Mouse (Mus musculus): ENCODE measurements around the gene Palld. TPM values are rescaled to one million over a fixed set of nuclear protein-coding genes. Genes with fewer than 3 reads are reported as not detected.

Gene Palld
- polyA plus RNA-seq, 1 experiment from 2014 or later, result 17.3 TPM

GRCm38 (mm10) chr8:61745181-61745980, 157.1 kb downstream of the Palld start:
- 54% methylated on average over 10 of the region's 10 CpGs for WGBS
- H3K9me3 ChIP-seq (ENCODE audit: control insufficient read depth, low read length), result no peaks in the 10 kb centered on the region
- no peak overlapping the region for H3K9ac ChIP-seq (ENCODE audit: low read depth, low read length)
- no peak overlapping the region for H3K4me2 ChIP-seq (ENCODE audit: low read length)
- no peak overlapping the region for H3K27ac ChIP-seq (ENCODE audit: low read depth, low read length)
- H3K4me3 ChIP-seq (ENCODE audit: low read length), result no peak overlapping the region
- no peaks in the 10 kb centered on the region for H3K27me3 ChIP-seq (replicated peaks; ENCODE audit: control insufficient read depth, insufficient read depth, low read length)
- H3K4me1 ChIP-seq (ENCODE audit: control insufficient read depth, insufficient read depth, low read depth, low read length), result no peaks in the 10 kb centered on the region; the same call in 1 of the 2 replicates
- ATAC-seq, result no peak
- H3K36me3 ChIP-seq (ENCODE audit: control insufficient read depth, insufficient read depth, low read length), result no peaks in the 10 kb centered on the region

- WGBS, result 93% methylated on average over 6 of the region's 6 CpGs
- Histone ChIP-seq H3K9me3 (ENCODE audit: control insufficient read depth, low read length) (no peaks in the 10 kb centered on the region), H3K9ac (ENCODE audit: low read depth, low read length) (no peak overlapping the region), H3K4me3 (ENCODE audit: low read length) (no peak overlapping the region), H3K27me3 (replicated peaks; ENCODE audit: control insufficient read depth, insufficient read depth, low read length) (no peaks in the 10 kb centered on the region), H3K27ac (ENCODE audit: low read depth, low read length) (no peak overlapping the region), H3K36me3 (ENCODE audit: control insufficient read depth, insufficient read depth, low read length) (no peaks in the 10 kb centered on the region), H3K4me1 (ENCODE audit: control insufficient read depth, insufficient read depth, low read depth, low read length) (no peaks in the 10 kb centered on the region; the same call in 1 of the 2 replicates), H3K4me2 (ENCODE audit: low read length) (no peak overlapping the region)
- no peak for ATAC-seq
Observed at GRCm38 (mm10) chr8:61743764-61744562, 158.5 kb downstream of the Palld start.

- H3K4me1 ChIP-seq (ENCODE audit: control insufficient read depth, insufficient read depth, low read depth, low read length), result no peaks in the 10 kb centered on the region
- no peaks in the 10 kb centered on the region for H3K27me3 ChIP-seq (replicated peaks; ENCODE audit: control insufficient read depth, insufficient read depth, low read length)
- H3K4me3 ChIP-seq (ENCODE audit: low read length), result no peak overlapping the region
- ATAC-seq, result no peak
- no peaks in the 10 kb centered on the region for H3K9me3 ChIP-seq (ENCODE audit: control insufficient read depth, low read length)
- WGBS, result 96% methylated on average over 4 of the region's 4 CpGs
- H3K9ac ChIP-seq (ENCODE audit: low read depth, low read length), result no peak overlapping the region
- no peak overlapping the region for H3K27ac ChIP-seq (ENCODE audit: low read depth, low read length)
- H3K4me2 ChIP-seq (ENCODE audit: low read length), result no peak overlapping the region
- no peaks in the 10 kb centered on the region for H3K36me3 ChIP-seq (ENCODE audit: control insufficient read depth, insufficient read depth, low read length)
Observed at GRCm38 (mm10) chr8:61737465-61737864, 165.0 kb downstream of the Palld start.

GRCm38 (mm10) chr8:61736739-61737243, 165.7 kb downstream of the Palld start:
- Histone ChIP-seq H3K4me3 (ENCODE audit: low read length) (no peak overlapping the region), H3K36me3 (ENCODE audit: control insufficient read depth, insufficient read depth, low read length) (no peaks in the 10 kb centered on the region), H3K27me3 (replicated peaks; ENCODE audit: control insufficient read depth, insufficient read depth, low read length) (no peaks in the 10 kb centered on the region), H3K9me3 (ENCODE audit: control insufficient read depth, low read length) (no peaks in the 10 kb centered on the region), H3K27ac (ENCODE audit: low read depth, low read length) (no peak overlapping the region), H3K4me2 (ENCODE audit: low read length) (no peak overlapping the region), H3K4me1 (ENCODE audit: control insufficient read depth, insufficient read depth, low read depth, low read length) (no peaks in the 10 kb centered on the region), H3K9ac (ENCODE audit: low read depth, low read length) (no peak overlapping the region)
- ATAC-seq, result no peak
- 74% methylated on average over 8 of the region's 8 CpGs for WGBS

GRCm38 (mm10) chr8:61736117-61736516, 166.4 kb downstream of the Palld start:
- Histone ChIP-seq H3K4me3 (ENCODE audit: low read length) (no peak overlapping the region), H3K27ac (ENCODE audit: low read depth, low read length) (no peak overlapping the region), H3K27me3 (replicated peaks; ENCODE audit: control insufficient read depth, insufficient read depth, low read length) (no peaks in the 10 kb centered on the region), H3K4me1 (ENCODE audit: control insufficient read depth, insufficient read depth, low read depth, low read length) (no peaks in the 10 kb centered on the region), H3K9me3 (ENCODE audit: control insufficient read depth, low read length) (no peaks in the 10 kb centered on the region), H3K36me3 (ENCODE audit: control insufficient read depth, insufficient read depth, low read length) (no peaks in the 10 kb centered on the region), H3K4me2 (ENCODE audit: low read length) (no peak overlapping the region), H3K9ac (ENCODE audit: low read depth, low read length) (no peak overlapping the region)
- WGBS, result 60% methylated on average over 4 of the region's 4 CpGs
- ATAC-seq, result no peak

- H3K36me3 ChIP-seq (ENCODE audit: control insufficient read depth, insufficient read depth, low read length), result no peaks in the 10 kb centered on the region
- H3K4me1 ChIP-seq (ENCODE audit: control insufficient read depth, insufficient read depth, low read depth, low read length), result no peaks in the 10 kb centered on the region
- no peak overlapping the region for H3K4me2 ChIP-seq (ENCODE audit: low read length)
- H3K4me3 ChIP-seq (ENCODE audit: low read length), result no peak overlapping the region
- H3K27ac ChIP-seq (ENCODE audit: low read depth, low read length), result no peak overlapping the region
- ATAC-seq, result no peak
- whole genome bisulfite sequencing, result 93% methylated on average over 8 of the region's 8 CpGs
- H3K27me3 ChIP-seq (replicated peaks; ENCODE audit: control insufficient read depth, insufficient read depth, low read length), result no peaks in the 10 kb centered on the region
- H3K9ac ChIP-seq (ENCODE audit: low read depth, low read length), result no peak overlapping the region
- no peaks in the 10 kb centered on the region for H3K9me3 ChIP-seq (ENCODE audit: control insufficient read depth, low read length)
Observed at GRCm38 (mm10) chr8:61734164-61734563, 168.3 kb downstream of the Palld start.

- Histone ChIP-seq H3K27me3 (replicated peaks; ENCODE audit: control insufficient read depth, insufficient read depth, low read length) (no peaks in the 10 kb centered on the region), H3K4me3 (ENCODE audit: low read length) (no peak overlapping the region), H3K4me1 (ENCODE audit: control insufficient read depth, insufficient read depth, low read depth, low read length) (no peaks in the 10 kb centered on the region), H3K4me2 (ENCODE audit: low read length) (no peak overlapping the region), H3K36me3 (ENCODE audit: control insufficient read depth, insufficient read depth, low read length) (no peaks in the 10 kb centered on the region), H3K27ac (ENCODE audit: low read depth, low read length) (no peak overlapping the region), H3K9ac (ENCODE audit: low read depth, low read length) (no peak overlapping the region), H3K9me3 (ENCODE audit: control insufficient read depth, low read length) (no peaks in the 10 kb centered on the region)
- no peak for ATAC-seq
- WGBS, result 91% methylated on average over 6 of the region's 6 CpGs
Observed at GRCm38 (mm10) chr8:61732184-61732583, 170.3 kb downstream of the Palld start.

- no peaks in the 10 kb centered on the region for H3K9me3 ChIP-seq (ENCODE audit: control insufficient read depth, low read length)
- H3K4me1 ChIP-seq (ENCODE audit: control insufficient read depth, insufficient read depth, low read depth, low read length), result no peaks in the 10 kb centered on the region
- no peak for ATAC-seq
Observed at GRCm38 (mm10) chr8:61731306-61732088, 171.0 kb downstream of the Palld start.

More at GRCm38 (mm10) chr8:61731306-61732088, 171.0 kb downstream of the Palld start:
- 66% methylated on average over 5 of the region's 5 CpGs for WGBS
- Histone ChIP-seq H3K27ac (ENCODE audit: low read depth, low read length) (no peak overlapping the region), H3K36me3 (ENCODE audit: control insufficient read depth, insufficient read depth, low read length) (no peaks in the 10 kb centered on the region), H3K4me3 (ENCODE audit: low read length) (no peak overlapping the region), H3K9ac (ENCODE audit: low read depth, low read length) (no peak overlapping the region), H3K4me2 (ENCODE audit: low read length) (no peak overlapping the region), H3K27me3 (replicated peaks; ENCODE audit: control insufficient read depth, insufficient read depth, low read length) (no peaks in the 10 kb centered on the region)

Measured in hindbrain, embryonic 16.5 days (tissue).